ENCODE assay signal across 16 mouse cellular contexts in the genomic region with DNA sequence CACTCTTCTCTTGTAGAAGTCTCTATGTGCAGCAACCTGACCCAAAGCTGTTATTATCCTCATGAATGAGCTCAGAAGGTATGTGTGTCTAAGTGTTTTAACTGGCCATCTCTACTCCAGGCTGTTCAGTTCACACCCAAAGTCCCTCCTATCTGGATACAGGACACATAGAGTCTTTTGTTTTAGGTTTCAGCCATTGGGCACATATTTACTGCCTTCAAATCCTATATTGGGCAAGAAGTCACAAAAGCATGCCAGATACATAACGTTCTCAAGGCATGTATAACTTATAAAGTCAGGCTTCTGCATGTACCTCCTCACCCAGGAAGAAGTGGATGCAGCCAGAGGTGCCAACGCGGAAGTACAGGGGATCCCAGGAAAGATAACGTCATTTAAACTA.
"Had no signal": no experiment of that assay in that cellular context is flagged by ENCODE, and none has a peak within 500 bp of the region (broad histone marks: within the 10 kb centered on the region; RNA-seq: fewer than 3 reads in every experiment).

No protein-coding gene starts in this region.

- H3K9me3 ChIP-seq: neural tube, embryonic 13.5 days; neural tube, embryonic 15.5 days; stomach, embryonic 15.5 days had no signal

- H3K4me3 ChIP-seq: neural tube, embryonic 13.5 days; neural tube, embryonic 15.5 days; stomach, embryonic 15.5 days had no signal

- H3K9ac ChIP-seq: neural tube, embryonic 13.5 days; neural tube, embryonic 15.5 days; stomach, embryonic 15.5 days had no signal

- H3K27ac ChIP-seq: neural tube, embryonic 13.5 days; neural tube, embryonic 15.5 days; stomach, embryonic 15.5 days; stomach, postnatal 0 days had no signal

- H3K4me2 ChIP-seq: neural tube, embryonic 13.5 days; neural tube, embryonic 15.5 days; stomach, embryonic 15.5 days had no signal

- H3K27me3 ChIP-seq: neural tube, embryonic 13.5 days; neural tube, embryonic 15.5 days; stomach, embryonic 15.5 days had no signal

- DNase-seq: retina, postnatal 1 day; right cerebral cortex, adult 18-20 months; right cerebral cortex, postnatal 14 days; right cerebral cortex, postnatal 25 days; right cerebral cortex, postnatal 4 days; spleen, adult 18-20 months; thymus, adult 18-20 months; thymus, adult 2 months; thymus, postnatal 14 days; thymus, postnatal 25 days; thymus, postnatal 36 days; thymus, postnatal 4 days had no signal

- H3K36me3 ChIP-seq: neural tube, embryonic 13.5 days; neural tube, embryonic 15.5 days; stomach, embryonic 15.5 days had no signal

- H3K4me1 ChIP-seq: neural tube, embryonic 13.5 days; neural tube, embryonic 15.5 days; stomach, embryonic 15.5 days had no signal
